Mouse (Mus musculus) neural tube, embryonic 12.5 days (tissue): ENCODE measurements around the gene Tgm1. TPM values are rescaled to one million over a fixed set of nuclear protein-coding genes. Genes with fewer than 3 reads are reported as not detected.

Source experiments
- ATAC-seq: fragments of 200-750 bp; cut with Nextera tagmentation; 2 replicates; pipeline ENCODE4 v1.8.0; 2017; ENCODE audit warnings: low read depth, mild to moderate bottlenecking, moderate TSS enrichment, moderate library complexity; ENCODE audit not compliant: low FRiP score
- H3K27ac ChIP-seq: fragments of 300-500 bp; sonication (generic); 2 replicates; pipeline ENCODE4 v1.5.1; 2016
- H3K27me3 ChIP-seq: fragments of 300-500 bp; sonication (generic); replicated peaks from 2 replicates; pipeline ENCODE4 v1.6.1; 2016; ENCODE audit warnings: mild to moderate bottlenecking
- H3K36me3 ChIP-seq: fragments of 300-500 bp; sonication (generic); 2 replicates; pipeline ENCODE4 v1.6.1; 2016; ENCODE audit warnings: mild to moderate bottlenecking
- H3K4me1 ChIP-seq: fragments of 300-500 bp; sonication (generic); 2 replicates; pipeline ENCODE4 v1.6.1; 2016
- H3K4me2 ChIP-seq: fragments of 300-500 bp; sonication (generic); replicated peaks from 2 replicates; pipeline ENCODE4 v1.6.1; 2016; ENCODE audit warnings: mild to moderate bottlenecking
- H3K4me3 ChIP-seq: fragments of 300-500 bp; sonication (generic); 2 replicates; pipeline ENCODE4 v1.5.1; 2016
- H3K9ac ChIP-seq: fragments of 300-500 bp; sonication (generic); 2 replicates; pipeline ENCODE4 v1.6.1; 2016; ENCODE audit warnings: mild to moderate bottlenecking
- H3K9me3 ChIP-seq: fragments of 300-500 bp; sonication (generic); 2 replicates; pipeline ENCODE4 v1.6.1; 2016; ENCODE audit warnings: mild to moderate bottlenecking
- WGBS: fragments of 180-500 bp; shearing (Covaris S2); methylation state at CpG from one replicate; pipeline ENCODE4 v1.1.7; 2016; 5-methylcytosine and 5-hydroxymethylcytosine counted together
- polyA plus RNA-seq: library from polyadenylated mRNA; unstranded; fragments of >200 nt; fragmentation: Nextera tagmentation; extraction: Ambion mirVana; gene quantifications from 2 replicates; pipeline ENCODE4 v1.2.1, GENCODE M21; 2016

The Tgm1 gene
- polyA plus RNA-seq, 1 experiment from 2014 or later: 0.34 TPM

GRCm38 (mm10) chr14:55737086-55737687 is 23.5 kb upstream of the Tgm1 start:
- Histone ChIP-seq H3K4me1 (no peaks in the 10 kb centered on the region), H3K27me3 (no peaks in the 10 kb centered on the region), H3K4me3 (no peak overlapping the region), H3K27ac (no peak overlapping the region), H3K36me3 (peaks cover 32% of the 10 kb centered on the region), H3K4me2 (no peak overlapping the region), H3K9ac (no peak overlapping the region), H3K9me3 (no peaks in the 10 kb centered on the region)
- WGBS: 89% methylated on average over 9 of the region's 9 CpGs
- ATAC-seq: no peak

DNA sequence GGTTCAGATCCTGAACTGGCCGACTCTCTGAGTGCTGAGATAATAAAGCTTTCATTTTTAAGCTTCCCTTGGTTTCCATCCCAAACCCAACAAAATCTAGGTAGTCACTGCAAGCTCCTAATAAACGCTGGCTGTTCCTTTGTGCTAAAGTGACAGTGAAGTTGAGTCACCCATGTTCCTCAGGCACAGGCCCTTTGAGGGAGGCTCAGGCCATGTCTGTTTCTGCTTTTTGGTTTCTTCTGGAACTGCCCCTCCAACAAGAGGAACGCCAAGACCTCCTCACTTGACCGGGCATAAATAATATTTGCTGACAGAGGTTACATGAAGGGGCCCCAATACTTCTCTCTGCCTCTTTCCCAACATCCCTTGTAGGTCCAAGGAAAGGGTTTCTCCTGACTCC is 22.0 kb upstream of the Tgm1 start:
- Histone ChIP-seq H3K9ac (no peak overlapping the region), H3K27ac (no peak overlapping the region), H3K4me1 (no peaks in the 10 kb centered on the region), H3K36me3 (peaks cover 24% of the 10 kb centered on the region), H3K4me3 (no peak overlapping the region), H3K9me3 (no peaks in the 10 kb centered on the region), H3K27me3 (no peaks in the 10 kb centered on the region), H3K4me2 (no peak overlapping the region)
- 87% methylated on average over 4 of the region's 4 CpGs for WGBS
- no peak for ATAC-seq

- no peaks in the 10 kb centered on the region for H3K27me3 ChIP-seq
- no peaks in the 10 kb centered on the region for H3K4me1 ChIP-seq
- peaks cover 20% of the 10 kb centered on the region for H3K36me3 ChIP-seq
- no peak overlapping the region for H3K27ac ChIP-seq
- H3K4me3 ChIP-seq: no peak overlapping the region
- H3K9ac ChIP-seq: no peak overlapping the region
- H3K4me2 ChIP-seq: no peak overlapping the region
- H3K9me3 ChIP-seq: no peaks in the 10 kb centered on the region
- WGBS: 77% methylated on average over 3 of the region's 3 CpGs
- ATAC-seq: no peak
These were observed 21.6 kb upstream of the Tgm1 start for GRCm38 (mm10) chr14:55735334-55735733.

- Histone ChIP-seq H3K27ac (no peak overlapping the region), H3K36me3 (peaks cover 15% of the 10 kb centered on the region), H3K9me3 (no peaks in the 10 kb centered on the region), H3K27me3 (no peaks in the 10 kb centered on the region), H3K9ac (no peak overlapping the region), H3K4me1 (no peaks in the 10 kb centered on the region), H3K4me2 (no peak overlapping the region), H3K4me3 (no peak overlapping the region)
- ATAC-seq: no peak
- 77% methylated on average over 7 of the region's 7 CpGs for WGBS
These were observed 21.1 kb upstream of the Tgm1 start for GRCm38 (mm10) chr14:55734869-55735268.

GRCm38 (mm10) chr14:55733889-55734288 is 20.2 kb upstream of the Tgm1 start:
- 79% methylated on average over 10 of the region's 10 CpGs for WGBS

GRCm38 (mm10) chr14:55730531-55731032 is 16.9 kb upstream of the Tgm1 start:
- no peaks in the 10 kb centered on the region for H3K36me3 ChIP-seq
- no peaks in the 10 kb centered on the region for H3K27me3 ChIP-seq
- no peak for ATAC-seq
- H3K27ac ChIP-seq: no peak overlapping the region
- no peaks in the 10 kb centered on the region for H3K4me1 ChIP-seq
- no peak overlapping the region for H3K4me2 ChIP-seq
- H3K9me3 ChIP-seq: no peaks in the 10 kb centered on the region
- 80% methylated on average over 7 of the region's 7 CpGs for WGBS
- H3K4me3 ChIP-seq: no peak overlapping the region
- no peak overlapping the region for H3K9ac ChIP-seq

More at GRCm38 (mm10) chr14:55733889-55734288, 20.2 kb upstream of the Tgm1 start:
- no peak overlapping the region for H3K9ac ChIP-seq
- H3K4me1 ChIP-seq: no peaks in the 10 kb centered on the region
- no peak overlapping the region for H3K4me2 ChIP-seq
- H3K4me3 ChIP-seq: no peak overlapping the region
- no peak overlapping the region for H3K27ac ChIP-seq
- no peaks in the 10 kb centered on the region for H3K9me3 ChIP-seq
- ATAC-seq: no peak
- peaks cover 7% of the 10 kb centered on the region for H3K36me3 ChIP-seq
- no peaks in the 10 kb centered on the region for H3K27me3 ChIP-seq

DNA sequence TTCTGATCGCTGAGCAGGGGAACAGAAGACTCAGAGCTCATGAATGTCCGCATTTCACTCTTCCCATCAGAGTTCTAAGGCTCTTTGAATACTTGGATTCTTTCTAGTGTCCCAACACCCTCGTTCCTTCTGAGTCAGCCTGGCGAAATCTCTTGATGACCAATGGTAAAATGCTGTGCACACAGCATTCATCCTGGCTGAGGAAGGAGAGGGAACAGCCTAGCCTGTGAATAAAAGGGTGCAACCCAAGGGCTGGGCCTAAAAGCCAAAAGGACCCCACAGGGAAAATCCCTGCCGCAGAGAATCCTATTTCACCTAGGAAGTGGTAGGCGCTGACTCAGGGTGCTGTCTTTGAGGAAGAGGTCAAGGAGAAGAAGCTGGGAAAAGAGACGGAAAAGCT is 16.4 kb upstream of the Tgm1 start:
- H3K27me3 ChIP-seq: no peaks in the 10 kb centered on the region
- no peak overlapping the region for H3K9ac ChIP-seq
- H3K36me3 ChIP-seq: no peaks in the 10 kb centered on the region
- WGBS: 76% methylated on average over 7 of the region's 7 CpGs
- ATAC-seq: no peak
- no peaks in the 10 kb centered on the region for H3K4me1 ChIP-seq
- no peak overlapping the region for H3K4me2 ChIP-seq
- H3K4me3 ChIP-seq: no peak overlapping the region
- no peak overlapping the region for H3K27ac ChIP-seq
- H3K9me3 ChIP-seq: no peaks in the 10 kb centered on the region

DNA sequence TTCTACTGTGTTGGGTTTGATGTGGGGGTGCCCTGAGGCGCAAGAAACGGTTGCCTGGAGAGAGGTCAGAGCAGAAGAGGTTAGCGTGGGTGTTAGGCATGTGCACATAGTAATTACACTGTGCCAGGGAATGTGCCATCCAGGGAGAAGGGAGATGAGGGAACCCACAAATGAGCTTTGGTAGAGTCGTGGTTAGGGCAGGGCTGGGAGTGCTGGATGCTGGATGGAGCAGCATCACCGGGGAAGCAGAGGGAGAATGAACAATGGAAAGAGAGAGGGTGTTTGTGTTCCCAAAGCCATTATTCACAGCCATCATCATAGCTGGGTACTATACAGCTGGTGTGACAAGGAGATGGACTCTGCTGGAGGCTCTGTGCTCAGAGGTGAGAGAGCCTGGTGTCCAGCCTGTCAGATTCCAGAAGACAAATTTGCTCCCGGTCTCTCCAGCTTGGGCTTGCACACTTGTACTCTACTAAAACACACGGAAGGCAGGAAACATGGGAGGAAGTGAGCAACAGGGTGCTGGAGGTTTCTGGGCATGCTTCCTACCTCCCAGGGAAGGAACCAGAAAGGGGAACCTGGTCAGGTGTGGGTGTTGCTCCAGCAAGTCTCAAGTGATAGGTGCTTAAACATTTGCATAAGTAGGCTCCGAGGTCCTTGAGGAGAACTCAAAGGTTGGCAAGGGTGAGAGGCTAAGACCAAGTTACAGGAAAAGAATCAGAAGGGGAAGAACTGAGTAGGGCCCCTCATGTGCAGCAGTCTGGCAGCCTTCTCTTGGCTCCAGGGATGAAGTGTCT is 14.4 kb upstream of the Tgm1 start:
- Histone ChIP-seq H3K36me3 (no peaks in the 10 kb centered on the region), H3K4me3 (no peak overlapping the region), H3K9ac (no peak overlapping the region), H3K4me1 (no peaks in the 10 kb centered on the region), H3K4me2 (no peak overlapping the region), H3K27ac (no peak overlapping the region), H3K27me3 (no peaks in the 10 kb centered on the region), H3K9me3 (no peaks in the 10 kb centered on the region)
- ATAC-seq: no peak
- WGBS: 72% methylated on average over 8 of the region's 8 CpGs

GRCm38 (mm10) chr14:55726261-55726660 is 12.5 kb upstream of the Tgm1 start:
- no peak for ATAC-seq
- Histone ChIP-seq H3K4me1 (0 out of 2 replicates have a peak, but pooled peaks cover 4% of the 10 kb centered on the region), H3K9me3 (no peaks in the 10 kb centered on the region), H3K9ac (no peak overlapping the region), H3K27me3 (no peaks in the 10 kb centered on the region), H3K4me3 (no peak overlapping the region), H3K27ac (no peak overlapping the region), H3K4me2 (no peak overlapping the region), H3K36me3 (no peaks in the 10 kb centered on the region)

DNA sequence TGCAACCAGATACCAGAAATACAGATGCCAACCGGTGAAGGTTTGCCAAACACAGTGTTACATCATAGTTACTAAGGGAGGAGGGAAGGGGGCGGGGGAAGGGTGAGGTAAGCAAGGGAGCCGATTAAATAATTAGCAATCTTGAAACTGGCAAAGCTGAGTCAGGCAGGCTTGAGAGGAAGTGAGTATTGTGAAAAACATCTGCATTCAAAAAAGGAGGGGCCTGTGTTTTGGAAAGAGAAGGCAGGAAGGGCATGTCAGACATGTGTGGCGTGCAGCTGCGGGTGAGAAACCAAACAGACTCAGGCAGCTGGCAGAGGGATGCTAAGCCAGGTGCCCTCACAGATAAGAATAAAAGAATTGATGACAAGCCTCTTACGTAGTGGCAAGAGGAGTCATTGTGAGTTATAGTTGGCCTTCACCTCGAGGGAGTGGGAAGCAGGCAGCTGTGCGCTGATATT is 10.7 kb upstream of the Tgm1 start:
- H3K4me3 ChIP-seq: no peak overlapping the region
- no peaks in the 10 kb centered on the region for H3K9me3 ChIP-seq
- 0 out of 2 replicates have a peak, but pooled peaks cover 4% of the 10 kb centered on the region for H3K4me1 ChIP-seq
- no peaks in the 10 kb centered on the region for H3K27me3 ChIP-seq
- H3K9ac ChIP-seq: no peak overlapping the region
- H3K4me2 ChIP-seq: no peak overlapping the region
- WGBS: 71% methylated on average over 8 of the region's 8 CpGs
- ATAC-seq: no peak
- H3K36me3 ChIP-seq: peaks cover 7% of the 10 kb centered on the region
- no peak overlapping the region for H3K27ac ChIP-seq

GRCm38 (mm10) chr14:55723433-55723832 is 9.7 kb upstream of the Tgm1 start:
- H3K9ac ChIP-seq: no peak overlapping the region
- no peak overlapping the region for H3K4me2 ChIP-seq
- peaks cover 17% of the 10 kb centered on the region for H3K36me3 ChIP-seq
- H3K27ac ChIP-seq: no peak overlapping the region
- WGBS: 95% methylated on average over 7 of the region's 7 CpGs
- H3K9me3 ChIP-seq: no peaks in the 10 kb centered on the region
- ATAC-seq: no peak
- H3K4me3 ChIP-seq: no peak overlapping the region
- H3K4me1 ChIP-seq: 0 out of 2 replicates have a peak, but pooled peaks cover 4% of the 10 kb centered on the region
- no peaks in the 10 kb centered on the region for H3K27me3 ChIP-seq

- Histone ChIP-seq H3K4me3 (peak overlapping the region; percentile 80), H3K4me2 (peak overlapping the region; percentile 73), H3K36me3 (peaks cover 25% of the 10 kb centered on the region), H3K27me3 (no peaks in the 10 kb centered on the region), H3K27ac (no peak overlapping the region), H3K4me1 (0 out of 2 replicates have a peak, but pooled peaks cover 4% of the 10 kb centered on the region), H3K9ac (peak overlapping the region; percentile 74), H3K9me3 (no peaks in the 10 kb centered on the region)
- ATAC-seq: peak; percentile 26
- WGBS: 49% methylated on average over 8 of the region's 8 CpGs
These were observed 8.8 kb upstream of the Tgm1 start for GRCm38 (mm10) chr14:55722438-55722945.
